In genomic region chr6:142717186-142717585, GRCm38 (mm10) we compare ENCODE assay signal across 18 mouse cellular contexts. TPM values are rescaled to one million over a fixed set of nuclear protein-coding genes. Genes with fewer than 3 reads are reported as not detected.
DNase-seq lines count a peak whose midpoint lies in the region; ATAC-seq and TF ChIP-seq lines count a peak whose summit lies in the region.
"Had no signal": no experiment of that assay in that cellular context is flagged by ENCODE, and none has a peak within 500 bp of the region (broad histone marks: within the 10 kb centered on the region; RNA-seq: fewer than 3 reads in every experiment).

No protein-coding gene starts in this region.

- H3K27ac ChIP-seq in intestine, embryonic 14.5 days (ENCODE audit: low read depth) = peak overlapping the region; percentile 19; the same call in 1 of the 2 replicates
- H3K27ac ChIP-seq in intestine, embryonic 16.5 days (ENCODE audit: low read length) = no peak overlapping the region
- H3K27ac ChIP-seq: embryonic facial prominence, embryonic 10.5 days; embryonic facial prominence, embryonic 12.5 days; forebrain, embryonic 15.5 days had no signal

- TF ChIP-seq CTCF in brain, embryonic 14.5 days (IDR thresholded peaks at IDR 0.05; ENCODE audit: borderline replicate concordance, extremely low read depth, insufficient read depth, insufficient read length) = no peak

- H3K9me3 ChIP-seq in intestine, embryonic 14.5 days (ENCODE audit: control insufficient read depth, low read length) = no peaks in the 10 kb centered on the region
- H3K9me3 ChIP-seq in intestine, embryonic 16.5 days (ENCODE audit: control insufficient read depth, low read length) = no peaks in the 10 kb centered on the region
- H3K9me3 ChIP-seq: embryonic facial prominence, embryonic 10.5 days; embryonic facial prominence, embryonic 12.5 days; forebrain, embryonic 15.5 days had no signal

- no peak for DNase-seq in intestine, embryonic 14.5 days (ENCODE audit: low spot score)
- DNase-seq in retina, postnatal 1 day = peak; percentile 70
- no peak for DNase-seq in retina, embryonic 14.5 days (ENCODE audit: low spot score)
- DNase-seq in brain, embryonic 14.5 days (ENCODE audit: low read depth) = peak; percentile 35
- no peak for DNase-seq in spleen, adult 18-20 months
- DNase-seq: adrenal gland, adult 2 months; adrenal gland, postnatal 10 days; adrenal gland, postnatal 25 days; cerebellum, adult 11-12 months; cerebellum, adult 2 months; cerebellum, adult 9-10 months; cerebellum, postnatal 10 days; cerebellum, postnatal 25 days; forebrain, postnatal 0 days had no signal

- 0 out of 2 replicates have a peak, but pooled peaks cover 3% of the 10 kb centered on the region for H3K4me1 ChIP-seq in intestine, embryonic 14.5 days (replicated peaks; ENCODE audit: control insufficient read depth, insufficient read depth, low read length)
- H3K4me1 ChIP-seq in intestine, embryonic 16.5 days (ENCODE audit: control insufficient read depth, insufficient read depth, low read length) = no peaks in the 10 kb centered on the region
- H3K4me1 ChIP-seq: embryonic facial prominence, embryonic 10.5 days; embryonic facial prominence, embryonic 12.5 days; forebrain, embryonic 15.5 days had no signal

- WGBS in intestine, embryonic 14.5 days = 55% methylated on average over 4 of the region's 4 CpGs
- 45% methylated on average over 4 of the region's 4 CpGs for WGBS in intestine, embryonic 16.5 days

- no peaks in the 10 kb centered on the region for H3K27me3 ChIP-seq in intestine, embryonic 14.5 days (replicated peaks; ENCODE audit: control insufficient read depth, insufficient read depth, low read length)
- no peaks in the 10 kb centered on the region for H3K27me3 ChIP-seq in intestine, embryonic 16.5 days (replicated peaks; ENCODE audit: control insufficient read depth, insufficient read depth, low read length)
- H3K27me3 ChIP-seq: embryonic facial prominence, embryonic 12.5 days; forebrain, embryonic 15.5 days had no signal

- H3K4me3 ChIP-seq in intestine, embryonic 14.5 days (ENCODE audit: low read depth, low read length) = no peak overlapping the region
- H3K4me3 ChIP-seq in intestine, embryonic 16.5 days (ENCODE audit: low read length) = no peak overlapping the region
- H3K4me3 ChIP-seq: embryonic facial prominence, embryonic 10.5 days; embryonic facial prominence, embryonic 12.5 days; forebrain, embryonic 15.5 days had no signal

- no peak overlapping the region for H3K9ac ChIP-seq in intestine, embryonic 14.5 days (ENCODE audit: low read length)
- no peak overlapping the region for H3K9ac ChIP-seq in intestine, embryonic 16.5 days (ENCODE audit: low read depth, low read length)
- H3K9ac ChIP-seq: embryonic facial prominence, embryonic 12.5 days; forebrain, embryonic 15.5 days; forebrain, postnatal 0 days had no signal

- no peak for ATAC-seq in intestine, embryonic 14.5 days (replicated peaks; ENCODE audit: low FRiP score, low TSS enrichment, low read depth)
- no peak for ATAC-seq in intestine, embryonic 16.5 days
- ATAC-seq: forebrain, embryonic 15.5 days; forebrain, postnatal 0 days had no signal

- no peak overlapping the region for H3K4me2 ChIP-seq in intestine, embryonic 14.5 days (ENCODE audit: low read length)
- no peak overlapping the region for H3K4me2 ChIP-seq in intestine, embryonic 16.5 days (ENCODE audit: low read depth, low read length)
- H3K4me2 ChIP-seq: embryonic facial prominence, embryonic 12.5 days; forebrain, embryonic 15.5 days had no signal

- no peaks in the 10 kb centered on the region for H3K36me3 ChIP-seq in intestine, embryonic 14.5 days (ENCODE audit: control insufficient read depth, insufficient read depth, low read length)
- no peaks in the 10 kb centered on the region for H3K36me3 ChIP-seq in intestine, embryonic 16.5 days (ENCODE audit: control insufficient read depth, insufficient read depth, low read length)
- H3K36me3 ChIP-seq: embryonic facial prominence, embryonic 10.5 days; embryonic facial prominence, embryonic 12.5 days; forebrain, embryonic 15.5 days had no signal

- TF ChIP-seq POLR2A in brain, embryonic 14.5 days (IDR thresholded peaks at IDR 0.05; ENCODE audit: borderline replicate concordance, extremely low read depth, insufficient read depth, insufficient read length, poor library complexity, severe bottlenecking) = no peak

RNA-seq across cellular contexts. Expression of gene Abcc9, which starts 15.1 kb away (rescaled TPM):
- 18.2 and 18.7 TPM in 2 replicates for polyA plus RNA-seq in intestine, embryonic 14.5 days (2014; fragmentation: Nextera tagmentation; extraction: Ambion mirVana)
- 7.6 and 7.8 TPM in 2 replicates for polyA plus RNA-seq in intestine, embryonic 16.5 days (2015; fragmentation: Nextera tagmentation; extraction: Ambion mirVana)
- polyA plus RNA-seq in brain, embryonic 14.5 days (2012; rRNA removed) = 4.4 and 8.0 TPM in 2 replicates

RNA-seq across cellular contexts. Expression of gene Cmas, which starts 39.3 kb away (rescaled TPM):
- polyA plus RNA-seq in intestine, embryonic 14.5 days (2014; fragmentation: Nextera tagmentation; extraction: Ambion mirVana) = 109 and 112 TPM in 2 replicates
- polyA plus RNA-seq in intestine, embryonic 16.5 days (2015; fragmentation: Nextera tagmentation; extraction: Ambion mirVana) = 145 and 153 TPM in 2 replicates
- 98.2 and 115 TPM in 2 replicates for polyA plus RNA-seq in brain, embryonic 14.5 days (2012; rRNA removed)

Comparison
In these comparisons a context has a peak if more than half of its experiments do, and no peak if none do; other contexts are left out.
1. DNase-seq: peak in retina, postnatal 1 day (single experiment) and brain, embryonic 14.5 days (single experiment); none in intestine, embryonic 14.5 days (single experiment), retina, embryonic 14.5 days (single experiment) and spleen, adult 18-20 months (0 of 2).